Mouse (Mus musculus): ENCODE data around the gene Klhl21. TPM values are rescaled to one million over a fixed set of nuclear protein-coding genes. Genes with fewer than 3 reads are reported as not detected.

Klhl21 gene
- polyA plus RNA-seq, 1 experiment from 2014 or later: 12.1 TPM

- Histone ChIP-seq H3K36me3 (ENCODE audit: insufficient read depth, low read length) (peaks cover 40% of the 10 kb centered on the region), H3K4me3 (ENCODE audit: low read length) (no peak overlapping the region), H3K4me2 (replicated peaks; ENCODE audit: low read depth, low read length) (no peak overlapping the region), H3K4me1 (ENCODE audit: insufficient read depth, low read length) (peaks cover 20% of the 10 kb centered on the region), H3K9ac (replicated peaks; ENCODE audit: low read length) (no peak overlapping the region), H3K9me3 (ENCODE audit: low read length) (no peaks in the 10 kb centered on the region), H3K27ac (ENCODE audit: low read length) (no peak overlapping the region), H3K27me3 (ENCODE audit: insufficient read depth, low read length) (no peaks in the 10 kb centered on the region)
- no peak for ATAC-seq (ENCODE audit: low FRiP score, low TSS enrichment)
- WGBS: 83% methylated on average over 12 of the region's 12 CpGs
These were observed 4.6 kb downstream of the Klhl21 start for GRCm38 (mm10) chr4:152013036-152013813.

DNA sequence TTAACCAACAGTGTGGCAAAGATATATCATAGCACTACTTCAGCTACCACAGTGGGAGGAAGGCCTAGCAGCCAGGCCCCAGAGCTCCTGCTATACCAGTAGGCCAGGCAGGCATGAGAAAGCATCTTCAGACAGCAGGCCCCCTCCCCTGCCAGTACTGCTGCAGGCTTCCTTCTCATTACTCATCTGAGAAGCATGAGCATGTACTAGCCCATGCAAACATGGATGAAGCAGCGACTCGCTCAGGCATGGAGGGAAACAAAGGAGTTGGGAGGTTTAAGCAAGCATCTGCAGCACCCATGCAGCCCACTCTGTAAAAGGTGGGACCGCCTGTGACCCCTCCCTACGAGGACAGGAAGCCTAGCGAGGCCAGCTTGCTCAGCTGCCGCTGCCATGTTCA lies 10.5 kb downstream of the Klhl21 start:
- H3K36me3 ChIP-seq (ENCODE audit: insufficient read depth, low read length): peaks cover 66% of the 10 kb centered on the region
- 87% methylated on average over 6 of the region's 6 CpGs for WGBS

DNA sequence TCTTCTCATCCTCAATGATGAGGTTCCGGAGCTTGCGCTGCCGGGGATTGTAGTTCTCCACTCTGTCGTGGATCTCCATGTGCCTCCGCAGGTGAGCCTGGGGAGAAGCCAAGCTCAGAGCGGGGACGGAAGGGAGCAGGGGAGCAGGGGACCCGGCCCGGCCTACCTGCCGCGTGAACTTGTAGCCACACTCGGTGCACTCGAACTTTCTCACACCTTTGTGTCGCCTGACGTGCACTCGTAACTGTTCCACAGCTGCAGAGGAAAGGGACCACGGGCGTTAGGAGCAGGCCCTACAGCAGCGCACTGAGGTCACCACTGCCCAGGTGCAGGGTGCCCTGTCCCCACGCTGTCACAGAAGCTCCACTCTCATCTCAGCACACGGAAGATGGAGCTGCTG lies 11.4 kb downstream of the Klhl21 start:
- WGBS: 93% methylated on average over 21 of the region's 21 CpGs
- Histone ChIP-seq H3K9ac (replicated peaks; ENCODE audit: low read length) (no peak overlapping the region), H3K9me3 (ENCODE audit: low read length) (no peaks in the 10 kb centered on the region), H3K27me3 (ENCODE audit: insufficient read depth, low read length) (no peaks in the 10 kb centered on the region), H3K4me3 (ENCODE audit: low read length) (no peak overlapping the region), H3K27ac (ENCODE audit: low read length) (no peak overlapping the region), H3K4me1 (ENCODE audit: insufficient read depth, low read length) (peaks cover 5% of the 10 kb centered on the region), H3K36me3 (ENCODE audit: insufficient read depth, low read length) (peaks cover 63% of the 10 kb centered on the region), H3K4me2 (replicated peaks; ENCODE audit: low read depth, low read length) (no peak overlapping the region)
- ATAC-seq (ENCODE audit: low FRiP score, low TSS enrichment): no peak

More for the DNA sequence above, 10.5 kb downstream of the Klhl21 start:
- H3K4me2 ChIP-seq (replicated peaks; ENCODE audit: low read depth, low read length): no peak overlapping the region
- no peaks in the 10 kb centered on the region for H3K4me1 ChIP-seq (ENCODE audit: insufficient read depth, low read length)
- H3K9me3 ChIP-seq (ENCODE audit: low read length): no peaks in the 10 kb centered on the region
- H3K9ac ChIP-seq (replicated peaks; ENCODE audit: low read length): no peak overlapping the region
- no peak for ATAC-seq (ENCODE audit: low FRiP score, low TSS enrichment)
- H3K4me3 ChIP-seq (ENCODE audit: low read length): no peak overlapping the region
- no peaks in the 10 kb centered on the region for H3K27me3 ChIP-seq (ENCODE audit: insufficient read depth, low read length)
- H3K27ac ChIP-seq (ENCODE audit: low read length): no peak overlapping the region

GRCm38 (mm10) chr4:152021568-152022097 lies 13.0 kb downstream of the Klhl21 start:
- WGBS: 80% methylated on average over 12 of the region's 12 CpGs
- no peaks in the 10 kb centered on the region for H3K9me3 ChIP-seq (ENCODE audit: low read length)
- peaks cover 21% of the 10 kb centered on the region for H3K4me1 ChIP-seq (ENCODE audit: insufficient read depth, low read length)
- no peak overlapping the region for H3K4me3 ChIP-seq (ENCODE audit: low read length)
- H3K36me3 ChIP-seq (ENCODE audit: insufficient read depth, low read length): peaks cover 50% of the 10 kb centered on the region
- no peaks in the 10 kb centered on the region for H3K27me3 ChIP-seq (ENCODE audit: insufficient read depth, low read length)
- H3K9ac ChIP-seq (replicated peaks; ENCODE audit: low read length): no peak overlapping the region
- no peak overlapping the region for H3K27ac ChIP-seq (ENCODE audit: low read length)
- no peak for ATAC-seq (ENCODE audit: low FRiP score, low TSS enrichment)
- no peak overlapping the region for H3K4me2 ChIP-seq (replicated peaks; ENCODE audit: low read depth, low read length)

- peaks cover 24% of the 10 kb centered on the region for H3K4me1 ChIP-seq (ENCODE audit: insufficient read depth, low read length)
- no peak overlapping the region for H3K9ac ChIP-seq (replicated peaks; ENCODE audit: low read length)
- no peak overlapping the region for H3K4me2 ChIP-seq (replicated peaks; ENCODE audit: low read depth, low read length)
- H3K4me3 ChIP-seq (ENCODE audit: low read length): no peak overlapping the region
- peaks cover 50% of the 10 kb centered on the region for H3K36me3 ChIP-seq (ENCODE audit: insufficient read depth, low read length)
- ATAC-seq (ENCODE audit: low FRiP score, low TSS enrichment): no peak
- no peak overlapping the region for H3K27ac ChIP-seq (ENCODE audit: low read length)
- no peaks in the 10 kb centered on the region for H3K27me3 ChIP-seq (ENCODE audit: insufficient read depth, low read length)
- WGBS: 84% methylated on average over 8 of the region's 8 CpGs
- H3K9me3 ChIP-seq (ENCODE audit: low read length): no peaks in the 10 kb centered on the region
These were observed 13.9 kb downstream of the Klhl21 start for GRCm38 (mm10) chr4:152022506-152022905.

DNA sequence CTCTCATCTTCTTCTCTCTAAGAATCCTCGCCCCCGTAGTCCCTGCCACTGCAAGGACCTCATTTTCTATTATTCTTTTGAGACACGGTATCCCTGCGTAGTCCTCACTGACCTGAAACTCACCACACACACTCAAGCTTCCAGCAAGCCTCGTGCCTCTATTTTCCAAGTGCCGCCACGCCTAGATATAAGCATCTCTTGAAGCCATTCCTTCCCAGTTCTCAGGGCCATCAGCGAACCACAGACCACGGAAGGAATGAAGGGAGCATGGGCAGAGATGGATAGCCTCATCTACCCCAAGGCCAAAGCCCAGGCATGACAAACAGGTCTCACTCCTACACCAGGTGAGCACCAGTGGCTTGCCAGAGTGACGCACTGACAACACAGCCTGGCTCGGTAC lies 15.9 kb downstream of the Klhl21 start:
- no peak for ATAC-seq (ENCODE audit: low FRiP score, low TSS enrichment)
- peaks cover 34% of the 10 kb centered on the region for H3K4me1 ChIP-seq (ENCODE audit: insufficient read depth, low read length)
- no peak overlapping the region for H3K4me3 ChIP-seq (ENCODE audit: low read length)
- peaks cover 43% of the 10 kb centered on the region for H3K36me3 ChIP-seq (ENCODE audit: insufficient read depth, low read length)
- H3K9ac ChIP-seq (replicated peaks; ENCODE audit: low read length): no peak overlapping the region
- WGBS: 88% methylated on average over 11 of the region's 11 CpGs
- no peak overlapping the region for H3K27ac ChIP-seq (ENCODE audit: low read length)
- no peak overlapping the region for H3K4me2 ChIP-seq (replicated peaks; ENCODE audit: low read depth, low read length)
- H3K27me3 ChIP-seq (ENCODE audit: insufficient read depth, low read length): no peaks in the 10 kb centered on the region
- H3K9me3 ChIP-seq (ENCODE audit: low read length): no peaks in the 10 kb centered on the region

GRCm38 (mm10) chr4:152026751-152027508 lies 18.3 kb downstream of the Klhl21 start:
- Histone ChIP-seq H3K9me3 (ENCODE audit: low read length) (no peaks in the 10 kb centered on the region), H3K27ac (ENCODE audit: low read length) (peak overlapping the region; percentile 76), H3K9ac (replicated peaks; ENCODE audit: low read length) (peak overlapping the region; percentile 79), H3K27me3 (ENCODE audit: insufficient read depth, low read length) (no peaks in the 10 kb centered on the region), H3K4me3 (ENCODE audit: low read length) (peak overlapping the region; percentile 86), H3K36me3 (ENCODE audit: insufficient read depth, low read length) (peaks cover 19% of the 10 kb centered on the region), H3K4me2 (replicated peaks; ENCODE audit: low read depth, low read length) (peak overlapping the region; percentile 85), H3K4me1 (ENCODE audit: insufficient read depth, low read length) (peaks cover 34% of the 10 kb centered on the region)
- 2% methylated on average over 41 of the region's 41 CpGs for WGBS
- ATAC-seq (ENCODE audit: low FRiP score, low TSS enrichment): peak; percentile 57; the same call in 1 of the 2 replicates

DNA sequence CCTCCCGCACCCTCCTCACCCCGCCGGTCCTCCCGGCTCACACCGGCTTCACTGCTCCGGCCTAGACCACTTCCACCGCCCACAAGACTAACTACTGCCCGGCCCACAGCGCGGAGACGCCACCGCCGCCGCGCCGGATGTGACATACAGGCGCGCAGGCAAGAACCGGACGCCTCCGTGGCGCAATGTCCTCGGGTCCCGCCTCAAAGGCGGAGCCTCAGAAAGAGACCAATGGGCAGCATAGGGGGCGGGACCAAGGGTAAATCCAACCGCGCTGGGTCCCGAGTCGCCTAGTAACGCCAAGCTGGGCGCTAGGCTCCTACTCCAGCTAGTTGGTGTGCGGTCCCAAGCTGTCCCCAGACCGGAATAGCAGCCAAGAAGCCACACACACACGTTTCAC lies 18.9 kb downstream of the Klhl21 start, which contains the start of gene Zbtb48:
TSS of gene Zbtb48 (minus strand) at position 148 of the 400 bp plus-strand sequence.
- Histone ChIP-seq H3K36me3 (ENCODE audit: insufficient read depth, low read length) (peaks cover 13% of the 10 kb centered on the region), H3K9me3 (ENCODE audit: low read length) (no peaks in the 10 kb centered on the region), H3K4me2 (replicated peaks; ENCODE audit: low read depth, low read length) (peak within 1 kb of the TSS; percentile 85), H3K9ac (replicated peaks; ENCODE audit: low read length) (peak within 1 kb of the TSS; percentile 79), H3K4me3 (ENCODE audit: low read length) (peak within 1 kb of the TSS; percentile 86), H3K4me1 (ENCODE audit: insufficient read depth, low read length) (peaks cover 34% of the 10 kb centered on the region), H3K27me3 (ENCODE audit: insufficient read depth, low read length) (no peaks in the 10 kb centered on the region), H3K27ac (ENCODE audit: low read length) (peak within 1 kb of the TSS; percentile 76)
- ATAC-seq (ENCODE audit: low FRiP score, low TSS enrichment): peak; percentile 98
- under 1% methylated on average over 35 of the region's 35 CpGs for WGBS

DNA sequence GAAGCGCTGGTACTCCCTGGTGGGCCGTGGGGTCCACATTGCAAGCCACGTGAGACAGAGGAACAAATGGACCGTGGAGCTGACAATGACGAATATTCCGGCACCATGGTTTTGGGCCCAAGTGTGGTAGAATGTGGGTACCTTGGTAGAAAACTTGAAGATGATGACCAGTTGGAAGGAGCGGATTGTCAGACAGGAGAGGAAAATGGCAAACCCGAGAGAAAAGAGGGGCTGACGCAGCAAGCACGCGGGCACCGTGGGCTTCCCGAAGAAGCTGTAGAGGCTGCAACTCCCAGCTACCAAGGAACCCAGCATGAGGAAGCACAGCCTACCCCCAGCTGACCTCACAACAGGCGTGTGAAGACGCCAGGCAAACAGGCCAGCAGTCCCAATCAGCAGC lies 19.9 kb downstream of the Klhl21 start:
- no peak for ATAC-seq (ENCODE audit: low FRiP score, low TSS enrichment)
- Histone ChIP-seq H3K4me1 (ENCODE audit: insufficient read depth, low read length) (peaks cover 34% of the 10 kb centered on the region), H3K27ac (ENCODE audit: low read length) (no peak overlapping the region), H3K4me2 (replicated peaks; ENCODE audit: low read depth, low read length) (peak overlapping the region; percentile 85), H3K27me3 (ENCODE audit: insufficient read depth, low read length) (no peaks in the 10 kb centered on the region), H3K9ac (replicated peaks; ENCODE audit: low read length) (peak overlapping the region; percentile 61), H3K36me3 (ENCODE audit: insufficient read depth, low read length) (peaks cover 8% of the 10 kb centered on the region), H3K9me3 (ENCODE audit: low read length) (no peaks in the 10 kb centered on the region), H3K4me3 (ENCODE audit: low read length) (peak overlapping the region; percentile 86)
- 62% methylated on average over 15 of the region's 15 CpGs for WGBS
